Mouse (Mus musculus): Measurements from ENCODE around the gene Npepl1. TPM values are rescaled to one million over a fixed set of nuclear protein-coding genes. Genes with fewer than 3 reads are reported as not detected.

Gene Npepl1
- total RNA-seq, 2 experiments from 2014 or later: 12.1 to 12.4 TPM

DNA sequence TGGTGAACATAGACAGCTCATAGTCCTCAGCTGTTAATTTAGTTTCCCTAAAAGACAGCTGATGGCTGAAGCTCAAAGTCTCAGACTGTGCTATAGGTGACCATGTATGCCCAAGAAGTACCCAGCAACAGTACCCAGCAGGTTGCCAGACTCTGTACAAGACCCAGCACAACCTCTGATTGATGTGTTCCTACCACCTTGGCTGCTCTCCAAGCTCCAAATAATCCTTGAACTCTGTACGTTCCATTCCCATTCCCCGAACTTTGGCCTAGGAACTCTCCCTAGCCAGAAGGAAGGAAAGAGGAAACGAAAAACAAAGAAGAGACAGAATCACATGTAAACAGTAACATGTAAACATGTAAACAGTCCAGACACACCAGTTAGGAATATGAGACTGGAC lies 50.3 kb downstream of the Npepl1 start:
- no peak for DNase-seq (ENCODE audit: low spot score in 2 of 2)
- intact Hi-C loops (cut with DNase I): no loop called here

Other genes with a start within 250 kb of the Npepl1 start
- 10 to 100 TPM; 51.0 to 65.6 TPM for gene Stx16, start 34.0 kb upstream of the Npepl1 start, total RNA-seq (2021)
- 1,000 to 10,000 TPM; 1,724 to 1,906 TPM for gene Gnas, start 174.0 kb downstream of the Npepl1 start, total RNA-seq (2021)
- gene Gm20721, start 236.4 kb downstream of the Npepl1 start, total RNA-seq (2021): 1 to 10 TPM; 3.0 TPM